Mouse (Mus musculus): Measurements from ENCODE around the gene 1110002E22Rik.

DNA sequence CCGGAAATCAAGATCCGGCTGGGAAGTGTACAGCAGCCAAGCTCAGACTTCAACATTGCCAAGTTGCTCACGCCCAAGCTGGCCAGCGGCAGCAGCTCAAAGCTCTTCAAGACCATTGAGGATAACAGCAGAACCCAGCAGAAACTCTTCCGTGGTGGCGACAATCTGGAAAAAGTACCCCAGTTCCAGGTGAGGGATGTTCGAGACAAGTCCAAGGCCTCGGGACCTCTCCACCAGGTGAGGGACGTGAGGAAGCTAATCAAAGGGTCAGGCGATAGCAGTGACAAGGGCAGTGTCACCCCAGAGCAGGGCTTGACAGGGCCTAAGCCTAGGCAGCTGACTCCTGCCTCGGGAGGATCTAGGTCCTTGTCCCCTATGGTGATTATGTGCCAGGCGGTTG, 3.3 kb downstream of the 1110002E22Rik start:
- TF ChIP-seq CTCF (IDR thresholded peaks at IDR 0.05; ENCODE audit: insufficient read depth, low read depth, low read length): no peak
- no peak for TF ChIP-seq POLR2A (IDR thresholded peaks at IDR 0.05; ENCODE audit: insufficient read depth, low read depth, low read length)

All from olfactory bulb, adult 2 months (tissue).